Comparison of ENCODE assay signal across 11 mouse cellular contexts in genomic region chr6:92532896-92533295, GRCm38 (mm10).
DNase-seq lines count a peak whose midpoint lies in the region; ATAC-seq and TF ChIP-seq lines count a peak whose summit lies in the region.
"Had no signal": no experiment of that assay in that cellular context is flagged by ENCODE, and none has a peak within 500 bp of the region (broad histone marks: within the 10 kb centered on the region; RNA-seq: fewer than 3 reads in every experiment).

No protein-coding gene starts in this region.

- no peak for ATAC-seq in hindbrain, embryonic 15.5 days (ENCODE audit: low FRiP score, low read depth)
- no peak for ATAC-seq in liver, postnatal 0 days
- no peak for ATAC-seq in liver, embryonic 12.5 days
- no peak for ATAC-seq in heart, embryonic 13.5 days (ENCODE audit: extremely low read depth, insufficient number of reproducible peaks, low FRiP score, low TSS enrichment)
- no peak for ATAC-seq in stomach, embryonic 15.5 days (ENCODE audit: insufficient read depth, low FRiP score, low read depth)
- no peak for ATAC-seq in midbrain, embryonic 16.5 days

- no peaks in the 10 kb centered on the region for H3K36me3 ChIP-seq in hindbrain, embryonic 15.5 days
- no peaks in the 10 kb centered on the region for H3K36me3 ChIP-seq in hindbrain, embryonic 10.5 days
- H3K36me3 ChIP-seq in liver, postnatal 0 days (replicated peaks; ENCODE audit: insufficient read depth, low read length): no peaks in the 10 kb centered on the region
- H3K36me3 ChIP-seq in liver, embryonic 12.5 days: no peaks in the 10 kb centered on the region
- H3K36me3 ChIP-seq in heart, embryonic 13.5 days: no peaks in the 10 kb centered on the region
- no peaks in the 10 kb centered on the region for H3K36me3 ChIP-seq in stomach, embryonic 15.5 days
- H3K36me3 ChIP-seq in midbrain, embryonic 16.5 days (ENCODE audit: control insufficient read depth, insufficient read depth, low read length): no peaks in the 10 kb centered on the region

- 58% methylated on average over 3 of the region's 3 CpGs for WGBS in hindbrain, embryonic 15.5 days
- WGBS in hindbrain, embryonic 10.5 days: 80% methylated on average over 3 of the region's 3 CpGs
- WGBS in liver, postnatal 0 days (ENCODE audit: insufficient replicate concordance): 63% methylated on average over 3 of the region's 3 CpGs
- 63% methylated on average over 3 of the region's 3 CpGs for WGBS in liver, embryonic 12.5 days (ENCODE audit: insufficient replicate concordance)
- 40% methylated on average over 3 of the region's 3 CpGs for WGBS in heart, embryonic 13.5 days
- 26% methylated on average over 3 of the region's 3 CpGs for WGBS in stomach, embryonic 15.5 days
- WGBS in midbrain, embryonic 16.5 days: 63% methylated on average over 3 of the region's 3 CpGs

- TF ChIP-seq CTCF in liver, postnatal 0 days (IDR thresholded peaks at IDR 0.05; ENCODE audit: low read depth): no peak

- H3K9ac ChIP-seq in hindbrain, embryonic 15.5 days: no peak overlapping the region
- no peak overlapping the region for H3K9ac ChIP-seq in liver, postnatal 0 days (replicated peaks)
- no peak overlapping the region for H3K9ac ChIP-seq in liver, embryonic 12.5 days
- peak overlapping the region; percentile 82 for H3K9ac ChIP-seq in heart, embryonic 13.5 days
- H3K9ac ChIP-seq in stomach, embryonic 15.5 days: no peak overlapping the region
- H3K9ac ChIP-seq in midbrain, embryonic 16.5 days (ENCODE audit: low read depth, low read length): no peak overlapping the region

- TF ChIP-seq EP300 in liver, postnatal 0 days (IDR thresholded peaks at IDR 0.05; ENCODE audit: low read depth): no peak

- no peak for DNase-seq in hindbrain, embryonic 10.5 days (ENCODE audit: low spot score)
- DNase-seq in liver, postnatal 0 days: no peak
- DNase-seq in urinary bladder, postnatal 10 days (ENCODE audit: low spot score): no peak
- DNase-seq: adrenal gland, adult 2 months; gastrocnemius, postnatal 36 days; thymus, adult 2 months had no signal

- peak overlapping the region; percentile 19; the same call in 1 of the 2 replicates for H3K4me2 ChIP-seq in hindbrain, embryonic 15.5 days
- peak overlapping the region; percentile 32; the same call in 1 of the 2 replicates for H3K4me2 ChIP-seq in liver, postnatal 0 days (ENCODE audit: low read depth, low read length)
- H3K4me2 ChIP-seq in liver, embryonic 12.5 days: no peak overlapping the region
- H3K4me2 ChIP-seq in heart, embryonic 13.5 days: peak overlapping the region; percentile 77
- peak overlapping the region; percentile 60 for H3K4me2 ChIP-seq in stomach, embryonic 15.5 days
- no peak overlapping the region for H3K4me2 ChIP-seq in midbrain, embryonic 16.5 days (ENCODE audit: low read length)

- H3K9me3 ChIP-seq in hindbrain, embryonic 15.5 days: no peaks in the 10 kb centered on the region
- H3K9me3 ChIP-seq in hindbrain, embryonic 10.5 days: no peaks in the 10 kb centered on the region
- no peaks in the 10 kb centered on the region for H3K9me3 ChIP-seq in liver, postnatal 0 days (ENCODE audit: low read length)
- no peaks in the 10 kb centered on the region for H3K9me3 ChIP-seq in liver, embryonic 12.5 days (replicated peaks)
- H3K9me3 ChIP-seq in heart, embryonic 13.5 days: no peaks in the 10 kb centered on the region
- no peaks in the 10 kb centered on the region for H3K9me3 ChIP-seq in stomach, embryonic 15.5 days
- no peaks in the 10 kb centered on the region for H3K9me3 ChIP-seq in midbrain, embryonic 16.5 days (replicated peaks; ENCODE audit: control insufficient read depth, low read length, poor library complexity, severe bottlenecking)

- no peaks in the 10 kb centered on the region for H3K27me3 ChIP-seq in hindbrain, embryonic 15.5 days
- no peaks in the 10 kb centered on the region for H3K27me3 ChIP-seq in hindbrain, embryonic 10.5 days (ENCODE audit: insufficient read depth, poor library complexity, severe bottlenecking)
- H3K27me3 ChIP-seq in liver, postnatal 0 days (ENCODE audit: insufficient read depth, low read length): no peaks in the 10 kb centered on the region
- H3K27me3 ChIP-seq in liver, embryonic 12.5 days (replicated peaks): no peaks in the 10 kb centered on the region
- no peaks in the 10 kb centered on the region for H3K27me3 ChIP-seq in heart, embryonic 13.5 days (replicated peaks)
- no peaks in the 10 kb centered on the region for H3K27me3 ChIP-seq in stomach, embryonic 15.5 days (replicated peaks)
- no peaks in the 10 kb centered on the region for H3K27me3 ChIP-seq in midbrain, embryonic 16.5 days (ENCODE audit: control insufficient read depth, insufficient read depth, low read depth, low read length)

- H3K4me1 ChIP-seq in hindbrain, embryonic 15.5 days (replicated peaks): peaks cover 34% of the 10 kb centered on the region
- peaks cover 12% of the 10 kb centered on the region for H3K4me1 ChIP-seq in hindbrain, embryonic 10.5 days (replicated peaks)
- H3K4me1 ChIP-seq in liver, postnatal 0 days (ENCODE audit: insufficient read depth): no peaks in the 10 kb centered on the region
- H3K4me1 ChIP-seq in liver, embryonic 12.5 days: no peaks in the 10 kb centered on the region
- H3K4me1 ChIP-seq in heart, embryonic 13.5 days: peaks cover 23% of the 10 kb centered on the region
- H3K4me1 ChIP-seq in stomach, embryonic 15.5 days: 0 out of 2 replicates have a peak, but pooled peaks cover 6% of the 10 kb centered on the region
- H3K4me1 ChIP-seq in midbrain, embryonic 16.5 days (ENCODE audit: control insufficient read depth, insufficient read depth, low read length): peaks cover 14% of the 10 kb centered on the region

- 0 out of 2 replicates have a peak overlapping the region, but pooled peaks have one; percentile 0 for H3K27ac ChIP-seq in hindbrain, embryonic 15.5 days (replicated peaks)
- H3K27ac ChIP-seq in hindbrain, embryonic 10.5 days: no peak overlapping the region
- no peak overlapping the region for H3K27ac ChIP-seq in liver, postnatal 0 days (ENCODE audit: low read depth)
- no peak overlapping the region for H3K27ac ChIP-seq in liver, embryonic 12.5 days
- peak overlapping the region; percentile 34 for H3K27ac ChIP-seq in heart, embryonic 13.5 days (replicated peaks)
- peak overlapping the region; percentile 54; the same call in 1 of the 2 replicates for H3K27ac ChIP-seq in stomach, embryonic 15.5 days
- no peak overlapping the region for H3K27ac ChIP-seq in midbrain, embryonic 16.5 days (ENCODE audit: low read length)

- H3K4me3 ChIP-seq in hindbrain, embryonic 15.5 days: no peak overlapping the region
- H3K4me3 ChIP-seq in hindbrain, embryonic 10.5 days: no peak overlapping the region
- no peak overlapping the region for H3K4me3 ChIP-seq in liver, postnatal 0 days (ENCODE audit: low read depth, low read length)
- H3K4me3 ChIP-seq in liver, embryonic 12.5 days: no peak overlapping the region
- H3K4me3 ChIP-seq in heart, embryonic 13.5 days: peak overlapping the region; percentile 66
- H3K4me3 ChIP-seq in stomach, embryonic 15.5 days (replicated peaks): peak overlapping the region; percentile 55
- H3K4me3 ChIP-seq in midbrain, embryonic 16.5 days (ENCODE audit: low read depth, low read length): no peak overlapping the region

Comparison
In these comparisons a context has a peak if more than half of its experiments do, and no peak if none do; other contexts are left out.
1. H3K27ac ChIP-seq: peak in hindbrain, embryonic 15.5 days (single experiment), heart, embryonic 13.5 days (single experiment) and stomach, embryonic 15.5 days (single experiment); none in hindbrain, embryonic 10.5 days (single experiment), liver, postnatal 0 days (single experiment), liver, embryonic 12.5 days (single experiment) and midbrain, embryonic 16.5 days (single experiment).
2. H3K4me2 ChIP-seq: peak in hindbrain, embryonic 15.5 days (single experiment), liver, postnatal 0 days (single experiment), heart, embryonic 13.5 days (single experiment) and stomach, embryonic 15.5 days (single experiment); none in liver, embryonic 12.5 days (single experiment) and midbrain, embryonic 16.5 days (single experiment).
3. H3K4me3 ChIP-seq: peak in heart, embryonic 13.5 days (single experiment) and stomach, embryonic 15.5 days (single experiment); none in hindbrain, embryonic 15.5 days (single experiment), hindbrain, embryonic 10.5 days (single experiment), liver, postnatal 0 days (single experiment), liver, embryonic 12.5 days (single experiment) and midbrain, embryonic 16.5 days (single experiment).